Mouse (Mus musculus) lung, postnatal 0 days (tissue): ENCODE measurements at regions not wholly inside any gene's neighbourhood (a gene's known extent, or its start where the extent isn't known, plus 50 kb on each side); places are given as distances from the start of the nearest gene placed in this dataset.

Experiments used
- CTCF ChIP-seq: IDR thresholded peaks from 2 replicates; pipeline ENCODE4 v1.5.1; 2016; ENCODE audit warnings: antibody characterized with exemption, mild to moderate bottlenecking
- EP300 ChIP-seq: IDR thresholded peaks from 2 replicates; pipeline ENCODE4 v1.6.1; 2016; ENCODE audit warnings: antibody characterized with exemption, mild to moderate bottlenecking, control low read depth

- TF ChIP-seq EP300, result no peak
- TF ChIP-seq CTCF, result no peak
Measured at GRCm38 (mm10) chr2:78977632-78978397, 109.9 kb downstream of the Ube2e3 start.
